Mouse (Mus musculus) T-cell, adult 66 days (primary cell): ENCODE data around the gene Tapbpl. TPM values are rescaled to one million over a fixed set of nuclear protein-coding genes. Genes with fewer than 3 reads are reported as not detected.

Experiments used
- total RNA-seq, 2 experiments: library from RNA; stranded (reverse); gene quantifications; 3 replicates in 1 of 2; 4 replicates in 1 of 2; pipeline ENCODE4 v1.2.4; 2023

Gene Tapbpl
- total RNA-seq, result 10 to 100 TPM; 50.8 to 54.1 TPM

DNA sequence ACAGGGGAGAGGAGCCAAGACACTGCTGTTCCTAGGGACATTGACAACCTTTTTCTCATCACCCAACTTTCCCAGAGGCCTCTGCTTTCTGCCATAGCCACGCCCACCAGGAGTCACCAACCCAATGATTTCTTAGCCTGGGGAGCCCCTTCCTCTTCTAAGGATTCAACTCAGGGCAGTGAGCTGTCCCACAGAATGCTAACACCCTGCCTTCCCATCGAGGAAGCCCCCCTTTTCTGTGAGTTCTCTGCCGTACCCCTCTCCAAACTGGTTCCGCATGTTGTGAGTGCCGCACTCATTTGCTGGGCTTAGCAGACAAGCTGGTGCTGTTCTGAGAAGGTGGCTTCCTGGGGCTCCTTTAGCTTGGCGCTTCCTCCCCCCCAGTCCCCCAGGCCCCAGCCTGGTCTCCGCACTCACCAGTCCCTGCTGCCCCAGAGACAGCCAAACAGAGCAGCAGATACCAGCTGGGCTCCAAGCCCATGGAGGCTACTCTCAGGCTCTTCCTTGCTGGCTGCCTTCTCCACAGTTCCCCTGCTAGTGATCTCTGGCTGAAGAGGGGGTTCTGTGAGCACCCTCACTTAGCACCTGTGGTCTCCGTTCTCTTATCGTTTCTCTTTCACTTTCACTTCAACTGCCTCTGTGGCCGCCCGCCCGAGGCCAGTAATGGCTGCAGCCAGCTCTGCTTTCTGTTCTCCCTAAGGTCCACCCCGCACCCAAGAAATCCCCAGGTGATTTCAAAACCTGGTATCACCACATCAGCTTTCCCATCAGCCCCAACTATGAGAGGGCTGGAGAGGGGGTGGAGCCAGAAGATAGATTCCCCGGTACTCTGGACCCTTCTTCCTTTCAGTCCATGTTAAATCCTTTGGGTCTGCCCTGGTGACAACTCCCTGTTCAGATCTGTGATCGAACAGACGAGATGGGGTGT is at the start of gene Tapbpl:
TSS of gene Tapbpl (minus strand) at position 744 of the 928 bp plus-strand sequence.

GRCm38 (mm10) chr6:125236782-125237181 is 5.1 kb upstream of the Tapbpl start, which contains the start of gene Cd27:
Gene Cd27, minus strand, starts transcription at chr6:125237010.

DNA sequence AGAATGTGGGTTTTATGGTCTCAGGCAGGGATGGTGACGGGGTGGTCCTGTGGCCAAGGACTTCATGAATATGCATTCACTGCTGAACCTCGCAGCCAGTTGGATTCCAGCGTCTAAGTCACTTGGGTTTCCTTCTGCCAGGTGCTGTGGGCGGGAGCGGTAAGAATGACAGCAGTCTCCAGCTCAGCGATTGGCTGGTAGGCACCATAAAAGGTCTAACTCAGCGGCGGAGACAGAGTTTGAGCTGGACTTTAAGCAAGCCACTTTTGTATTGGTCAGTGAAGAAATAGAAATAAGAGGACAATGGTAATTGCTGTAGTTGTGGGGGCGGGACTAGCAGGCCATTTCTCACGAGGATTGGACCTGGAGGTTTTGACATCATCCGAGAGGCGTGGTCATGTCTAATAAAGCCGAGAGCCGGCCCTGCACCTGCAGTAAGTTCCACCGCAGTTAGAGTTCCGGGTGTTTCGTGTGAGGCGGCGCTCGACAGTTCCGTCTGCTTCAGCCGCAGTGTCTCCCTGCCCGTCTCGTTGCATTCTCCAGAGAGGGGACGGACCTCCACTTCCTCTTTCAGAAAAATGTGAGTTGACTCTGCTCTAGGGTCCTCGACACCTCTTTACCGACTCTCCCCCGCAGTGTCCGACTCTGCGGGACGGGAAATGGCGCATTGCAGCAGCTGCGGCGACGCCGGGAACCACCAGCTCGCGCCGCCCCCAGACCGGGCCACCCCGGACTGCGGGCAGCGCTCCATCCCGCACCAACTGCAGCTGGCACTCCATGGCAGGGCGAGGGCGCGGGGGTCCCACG is 16.3 kb downstream of the Tapbpl start, which contains the start of gene Vamp1:
TSS of gene Vamp1 (plus strand) at position 404 of the 807 bp plus-strand sequence.

GRCm38 (mm10) chr6:125191332-125192015 is 40.2 kb downstream of the Tapbpl start, which contains the start of the genes Ncapd2 and Mrpl51:
Gene Ncapd2, minus strand, starts transcription at chr6:125191701.
Gene Mrpl51, plus strand, starts transcription at chr6:125191801.

Other genes with a start within 250 kb of the Tapbpl start
- gene Pianp, start 235.2 kb downstream of the Tapbpl start, total RNA-seq, result under 1 TPM; 0.90 to 0.98 TPM
- 10 to 100 TPM; 78.2 to 92.7 TPM for gene Zfp384, start 222.7 kb downstream of the Tapbpl start, total RNA-seq
- 10 to 100 TPM; 76.9 to 88.3 TPM for gene Ing4, start 192.1 kb downstream of the Tapbpl start, total RNA-seq
- gene Acrbp, start 182.2 kb downstream of the Tapbpl start, total RNA-seq, result 10 to 100 TPM; 15.8 to 19.3 TPM
- gene Lpar5, start 163.9 kb downstream of the Tapbpl start, total RNA-seq, result 10 to 100 TPM; 24.2 to 32.6 TPM
- 100 to 1,000 TPM; 305 to 319 TPM for gene Chd4, start 135.9 kb downstream of the Tapbpl start, total RNA-seq
- 10 to 100 TPM; 40.2 to 48.8 TPM for gene Nop2, start 100.0 kb downstream of the Tapbpl start, total RNA-seq
- gene Iffo1, start 86.6 kb downstream of the Tapbpl start, total RNA-seq, result 10 to 100 TPM; 32.4 to 38.0 TPM
- 100 to 1,000 TPM; 489 to 500 TPM for gene Gapdh, start 65.4 kb downstream of the Tapbpl start, total RNA-seq
- 10 to 100 TPM; 37.7 to 50.9 TPM for gene Ncapd2, start 40.2 kb downstream of the Tapbpl start, total RNA-seq
- gene Mrpl51, start 40.1 kb downstream of the Tapbpl start, total RNA-seq, result 10 to 100 TPM; 31.9 to 37.3 TPM
- 100 to 1,000 TPM; 124 to 130 TPM for gene Vamp1, start 16.3 kb downstream of the Tapbpl start, total RNA-seq
- 100 to 1,000 TPM; 272 to 287 TPM for gene Cd27, start 5.2 kb upstream of the Tapbpl start, total RNA-seq
- not detected for gene Tuba3a, start 54.2 kb upstream of the Tapbpl start, total RNA-seq
- 1 to 10 TPM; 1.2 to 2.1 TPM for gene Ltbr, start 82.0 kb upstream of the Tapbpl start, total RNA-seq
- under 1 TPM in 1 of 2 experiments, not detected in 1; 0.41 TPM for gene Scnn1a, start 88.8 kb upstream of the Tapbpl start, total RNA-seq
- 10 to 100 TPM; 50.9 to 60.6 TPM for gene Tnfrsf1a, start 117.5 kb upstream of the Tapbpl start, total RNA-seq
- gene Plekhg6, start 148.9 kb upstream of the Tapbpl start, total RNA-seq, result not detected